Mouse (Mus musculus): ENCODE data around the gene Fgfr2.
"Not testable (repeated sequence)": the region's sequence is repeated elsewhere in the genome, so short reads cannot be mapped to it uniquely, and the experiment has no call there.

Gene Fgfr2

DNA sequence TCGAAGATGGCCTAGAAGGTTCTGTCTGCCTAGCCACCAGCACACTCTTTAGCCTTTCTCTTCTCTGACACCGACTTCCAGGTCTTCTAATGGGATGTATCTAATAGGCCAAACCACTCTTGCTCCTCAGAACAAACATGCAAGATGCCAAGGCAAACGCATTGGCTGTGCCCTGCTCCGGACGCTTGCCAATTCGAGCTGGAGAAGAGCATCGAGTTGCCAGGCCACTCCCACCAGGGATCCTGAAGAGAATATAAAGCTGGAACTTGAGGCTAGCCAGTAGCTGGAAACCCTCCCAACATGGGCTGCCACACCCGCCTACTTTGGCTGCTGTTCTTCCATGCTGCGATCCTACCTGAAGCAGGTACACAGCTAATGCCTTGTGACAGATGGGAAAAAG, 1949.0 kb downstream of the Fgfr2 start, which contains the start of gene 5430419D17Rik:
Gene 5430419D17Rik, plus strand, starts transcription at position 282 of the 400 bp plus-strand sequence.
- peak; percentile 6 for DNase-seq

DNA sequence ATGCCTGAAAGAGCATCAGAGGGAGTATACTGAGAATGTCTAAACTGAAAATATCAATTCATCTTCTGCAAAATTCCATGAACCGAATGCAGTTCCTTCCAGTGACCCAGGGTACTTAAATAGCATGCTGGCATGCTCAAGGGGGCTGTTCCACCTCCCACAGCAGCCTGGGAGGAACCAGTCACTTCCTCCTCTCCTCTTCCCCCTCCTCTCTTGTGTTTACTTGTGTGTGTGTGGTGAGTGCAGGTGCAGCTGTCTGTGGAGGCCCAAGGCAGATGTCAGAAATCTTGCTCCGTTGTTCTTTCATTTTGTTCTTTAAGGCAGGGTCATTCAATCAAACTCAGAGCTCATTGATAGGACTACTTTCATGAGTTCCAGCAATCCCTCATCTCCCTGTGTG, 1954.1 kb downstream of the Fgfr2 start:
- DNase-seq: no peak

DNA sequence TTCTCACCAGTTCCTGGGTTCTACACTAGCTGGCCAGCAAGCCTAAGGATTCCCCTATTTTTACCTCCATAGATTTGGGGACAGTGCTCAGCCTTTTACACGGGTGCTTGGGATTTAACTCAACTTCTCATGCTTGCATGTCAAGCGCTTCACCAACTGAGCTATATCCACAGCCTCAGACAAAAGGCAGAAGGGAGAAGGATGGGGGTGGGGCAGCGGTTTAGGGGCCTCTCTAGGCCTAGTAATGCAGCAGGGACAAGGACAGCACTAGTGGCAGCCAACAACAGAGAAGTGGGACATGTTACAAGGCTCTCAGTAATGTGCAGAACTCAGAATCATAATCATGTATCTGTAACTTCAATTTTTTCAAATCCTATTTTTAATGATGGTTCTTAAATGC, 1955.4 kb downstream of the Fgfr2 start:
- no peak for DNase-seq

DNA sequence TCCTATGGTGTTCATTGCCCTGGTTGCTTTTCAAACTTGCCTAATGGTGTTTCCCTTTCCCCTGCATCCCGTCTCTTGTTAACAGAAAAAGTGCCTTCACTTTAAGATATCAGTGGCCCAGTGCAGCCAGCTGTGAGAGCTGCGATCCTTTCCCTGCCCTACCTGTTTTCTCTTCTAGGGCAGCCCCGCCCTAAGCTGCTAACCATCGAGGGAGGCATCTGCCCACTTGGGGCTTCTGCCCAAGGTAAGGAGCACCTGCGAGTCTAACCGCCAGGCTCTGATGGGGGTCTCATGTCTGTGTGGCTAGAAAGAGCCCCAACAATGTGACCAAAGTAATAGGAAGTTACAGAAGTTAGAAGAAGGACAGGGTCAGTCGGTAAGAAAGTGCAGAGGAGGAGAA, 1960.9 kb downstream of the Fgfr2 start:
- no peak for DNase-seq

DNA sequence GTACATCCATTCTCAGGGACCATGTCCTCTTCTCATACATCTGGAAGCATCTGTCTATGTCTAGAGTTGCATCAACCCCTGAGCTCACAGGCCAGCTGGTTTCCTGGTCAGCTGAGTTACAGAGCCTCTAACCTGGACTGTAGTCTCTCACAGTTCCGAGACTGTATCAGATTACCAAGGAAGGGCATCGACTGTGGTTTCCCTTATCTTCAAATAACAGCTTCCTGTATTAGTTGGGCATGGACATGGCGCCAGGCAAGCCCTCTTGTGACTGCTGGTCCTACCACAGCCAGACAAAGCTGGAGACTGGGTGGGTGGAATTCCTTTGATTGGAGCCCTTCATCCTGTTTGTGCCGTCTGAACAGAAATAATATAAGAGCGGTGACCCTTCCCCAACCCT, 1970.1 kb downstream of the Fgfr2 start:
- no peak for DNase-seq

DNA sequence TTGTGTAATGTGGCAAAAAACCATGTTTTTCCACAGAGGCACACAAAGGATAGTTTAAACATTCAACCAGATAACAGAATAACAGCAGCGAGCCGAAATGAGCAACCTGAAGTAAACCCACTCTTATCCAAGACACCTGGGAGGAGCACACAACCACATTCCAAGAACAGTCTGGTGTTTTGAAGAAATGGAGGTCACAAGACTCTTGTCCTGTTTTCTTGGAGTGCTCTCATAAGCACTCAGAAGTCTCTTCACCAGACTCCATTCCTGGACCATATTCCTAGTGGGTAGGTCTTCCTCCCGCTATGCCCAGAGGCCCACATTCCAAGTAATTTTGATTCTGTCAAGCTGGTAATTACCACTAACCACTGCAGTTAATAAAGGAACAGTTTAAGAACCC, 1973.0 kb downstream of the Fgfr2 start:
- DNase-seq: no peak

DNA sequence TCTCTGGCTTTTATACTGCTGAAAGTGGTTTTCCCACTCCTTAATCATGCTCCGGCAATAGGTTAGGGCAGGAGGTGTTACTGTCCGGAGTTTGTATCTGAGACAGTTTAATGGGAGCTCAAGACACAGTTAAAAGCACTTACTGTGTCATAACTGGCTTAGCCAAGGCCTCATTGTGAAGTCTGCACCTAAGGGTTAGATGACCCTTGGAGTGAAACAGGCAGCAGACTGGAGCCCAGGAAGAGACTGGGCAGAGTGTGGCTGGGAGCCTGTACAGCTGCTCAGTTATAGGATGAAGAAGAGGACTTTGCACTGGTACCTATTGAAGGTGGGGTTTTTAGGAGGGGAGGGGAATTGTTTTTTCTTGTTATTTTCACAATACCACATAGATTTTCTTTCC, 1976.9 kb downstream of the Fgfr2 start, which contains the start of gene 4933402N03Rik:
Gene 4933402N03Rik, minus strand, starts transcription at position 101 of the 400 bp plus-strand sequence.
- DNase-seq: no peak

DNA sequence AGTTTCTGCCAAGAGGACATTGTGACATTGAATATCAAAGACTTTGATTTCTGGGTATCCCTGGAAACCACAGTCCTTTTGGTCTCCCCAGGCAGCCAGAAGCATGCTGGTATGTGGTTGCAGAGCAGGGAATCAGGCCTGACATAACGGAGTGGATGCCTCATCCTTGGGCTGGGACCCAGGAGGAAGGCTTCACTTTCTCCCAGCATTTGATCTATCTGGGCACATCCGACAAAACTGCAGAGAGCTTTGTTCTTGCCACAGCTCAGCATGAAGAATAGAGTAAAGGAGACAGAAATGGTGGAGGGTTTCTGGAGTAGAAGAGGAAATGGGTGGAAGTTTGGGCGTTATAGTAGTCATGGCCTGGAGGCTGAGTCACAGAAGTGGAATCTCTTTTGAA, 1990.0 kb downstream of the Fgfr2 start:
- no peak for DNase-seq

DNA sequence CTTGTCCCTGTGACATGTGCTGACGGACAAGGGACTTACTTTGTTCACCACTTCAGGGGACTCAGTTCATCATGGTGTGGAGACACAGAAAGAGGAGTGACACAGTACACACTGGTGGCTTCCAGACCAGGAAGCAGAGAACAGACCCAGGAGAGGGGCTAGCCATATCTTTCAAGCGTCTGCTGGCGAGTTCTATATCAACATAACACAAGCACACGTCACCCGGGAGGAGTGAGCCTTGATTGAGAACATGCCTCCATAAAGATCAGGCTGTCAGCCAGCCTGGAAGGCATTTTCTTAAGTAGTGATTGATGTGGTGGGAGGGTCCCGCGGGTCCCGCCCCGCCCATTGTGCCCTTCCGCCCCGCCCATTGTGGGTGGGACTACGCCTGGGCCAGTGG, 1993.1 kb downstream of the Fgfr2 start:
- DNase-seq: no peak

DNA sequence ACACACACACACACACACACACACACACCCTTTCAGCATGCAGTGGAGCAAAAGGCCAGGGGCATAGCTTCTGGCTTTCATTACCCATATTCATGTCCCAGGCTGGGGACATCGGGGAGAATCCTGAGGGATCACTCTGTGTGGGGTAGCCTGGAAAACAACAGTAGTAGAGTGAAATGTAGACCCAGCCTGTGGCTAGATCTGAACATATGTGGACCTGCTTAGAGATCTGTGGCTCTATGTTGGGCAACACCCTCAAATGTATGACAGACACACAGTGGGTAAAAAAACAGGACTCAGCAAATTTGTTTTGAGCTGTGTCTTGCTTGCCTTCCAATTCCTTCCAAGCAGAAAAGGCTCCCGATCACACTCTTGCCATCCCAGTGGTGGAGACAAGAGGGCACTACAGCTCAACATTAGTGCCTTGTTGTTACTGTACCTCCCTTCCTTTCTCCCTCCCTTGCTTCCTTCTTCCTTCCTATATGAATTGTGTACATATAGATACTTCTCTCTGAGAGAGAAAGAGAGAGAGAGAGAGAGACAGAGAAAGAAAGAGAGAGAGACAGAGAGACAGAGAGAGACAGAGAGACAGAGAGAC, 2000.8 kb downstream of the Fgfr2 start:
- no peak for DNase-seq

DNA sequence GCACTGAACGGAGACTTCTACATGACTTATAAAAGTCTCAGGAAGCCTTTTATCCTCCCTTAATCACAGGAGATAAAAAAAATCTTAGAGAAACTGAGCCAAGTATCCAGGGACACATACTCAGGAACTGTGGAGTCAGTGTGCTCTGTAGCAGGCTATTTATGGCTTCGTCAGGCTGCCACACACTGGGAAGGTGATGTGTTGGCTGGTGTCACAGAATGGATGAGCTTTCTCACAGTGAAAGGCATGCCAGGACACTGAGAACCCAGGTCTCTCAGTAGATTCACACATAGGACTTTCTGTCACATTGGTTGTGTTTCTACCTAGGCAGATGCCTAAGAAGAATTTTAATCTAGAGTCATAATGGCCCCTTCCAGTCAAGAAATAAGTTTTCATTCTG, 2008.7 kb downstream of the Fgfr2 start:
- DNase-seq: no peak

DNA sequence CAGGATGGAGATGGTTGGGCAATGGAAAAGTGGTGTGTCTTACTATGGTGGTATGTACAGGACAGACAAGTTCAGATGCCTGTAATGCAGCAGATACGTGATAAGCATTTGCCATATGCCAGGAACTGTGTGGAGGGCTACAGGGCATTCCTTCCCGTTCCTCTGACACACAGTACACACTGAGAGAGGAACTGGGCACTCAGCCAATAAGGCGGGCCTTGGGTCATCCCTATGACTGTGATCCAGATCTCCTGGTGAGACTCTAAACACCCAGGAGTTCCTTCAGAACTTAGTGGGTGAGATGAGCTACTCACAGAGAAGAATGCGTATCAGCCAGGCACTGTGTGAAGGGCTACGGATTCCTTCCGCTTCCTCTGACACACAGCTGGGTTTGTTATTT, 2009.5 kb downstream of the Fgfr2 start:
- peak; percentile 13 for DNase-seq

DNA sequence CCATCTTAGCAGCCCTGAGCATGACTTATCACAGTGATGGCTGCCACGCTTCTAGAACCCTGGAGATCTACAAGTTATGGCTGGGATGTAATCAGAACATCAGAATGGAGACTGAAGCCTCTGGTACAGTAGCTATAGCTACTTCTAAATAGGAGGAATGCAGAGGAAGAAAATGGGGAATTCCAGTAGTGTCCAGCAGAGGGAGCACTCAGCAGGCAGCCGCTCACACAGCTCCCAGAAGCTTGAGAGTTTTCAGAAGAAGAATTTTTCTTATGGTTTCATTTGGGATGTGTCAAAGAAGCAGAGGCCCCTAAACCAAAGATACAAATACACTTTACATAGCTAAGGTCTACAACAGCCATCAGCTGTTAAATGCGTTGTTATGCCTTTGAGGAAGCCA, 2010.7 kb downstream of the Fgfr2 start:
- DNase-seq: peak; percentile 79

DNA sequence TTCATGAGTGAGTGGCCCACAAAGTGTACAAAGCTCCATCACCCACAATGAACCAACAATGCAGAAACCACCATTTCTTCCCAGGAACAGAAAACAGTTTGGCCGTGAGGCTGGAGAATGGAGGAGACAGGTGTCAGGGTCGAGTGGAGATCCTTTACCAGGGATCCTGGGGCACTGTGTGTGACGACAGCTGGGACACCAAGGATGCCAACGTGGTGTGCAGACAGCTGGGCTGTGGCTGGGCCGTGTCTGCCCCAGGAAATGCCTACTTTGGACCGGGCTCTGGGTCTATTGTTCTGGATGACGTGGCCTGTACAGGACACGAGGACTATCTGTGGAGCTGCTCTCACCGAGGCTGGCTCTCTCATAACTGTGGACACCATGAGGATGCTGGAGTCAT, 2040.7 kb downstream of the Fgfr2 start:
- DNase-seq: not testable (repeated sequence)

DNA sequence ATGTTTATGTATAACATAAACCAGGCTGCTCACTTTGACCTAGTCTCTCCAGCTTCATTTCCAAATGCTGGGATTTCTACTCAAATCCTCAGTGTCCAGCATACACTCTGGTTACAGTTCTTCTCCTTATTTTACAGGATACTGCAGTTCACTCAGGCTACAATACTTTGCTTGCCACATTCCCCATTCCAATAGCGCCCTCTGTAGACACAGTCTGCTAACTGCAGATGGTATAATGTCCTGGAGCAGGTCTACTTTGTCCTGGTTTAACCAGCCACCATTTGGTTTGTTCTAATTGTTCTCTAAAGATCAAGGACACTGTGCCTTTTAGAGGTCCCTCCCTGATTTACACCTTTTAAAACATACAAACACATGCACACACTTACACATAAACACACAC, 2047.2 kb downstream of the Fgfr2 start:
- DNase-seq: peak; percentile 10

DNA sequence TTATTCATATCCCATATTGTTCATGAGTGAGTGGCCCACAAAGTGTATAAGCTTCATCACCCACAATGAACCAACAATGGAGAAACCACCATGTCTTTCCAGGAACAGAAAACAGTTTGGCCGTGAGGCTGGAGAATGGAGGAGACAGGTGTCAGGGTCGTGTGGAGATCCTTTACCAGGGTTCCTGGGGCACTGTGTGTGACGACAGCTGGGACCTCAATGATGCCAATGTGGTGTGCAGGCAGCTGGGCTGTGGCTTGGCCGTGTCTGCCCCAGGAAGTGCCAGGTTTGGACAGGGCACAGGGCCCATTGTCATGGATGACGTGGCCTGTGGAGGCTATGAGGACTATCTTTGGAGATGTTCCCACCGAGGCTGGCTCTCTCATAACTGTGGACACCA, 2049.1 kb downstream of the Fgfr2 start:
- not testable (repeated sequence) for DNase-seq

DNA sequence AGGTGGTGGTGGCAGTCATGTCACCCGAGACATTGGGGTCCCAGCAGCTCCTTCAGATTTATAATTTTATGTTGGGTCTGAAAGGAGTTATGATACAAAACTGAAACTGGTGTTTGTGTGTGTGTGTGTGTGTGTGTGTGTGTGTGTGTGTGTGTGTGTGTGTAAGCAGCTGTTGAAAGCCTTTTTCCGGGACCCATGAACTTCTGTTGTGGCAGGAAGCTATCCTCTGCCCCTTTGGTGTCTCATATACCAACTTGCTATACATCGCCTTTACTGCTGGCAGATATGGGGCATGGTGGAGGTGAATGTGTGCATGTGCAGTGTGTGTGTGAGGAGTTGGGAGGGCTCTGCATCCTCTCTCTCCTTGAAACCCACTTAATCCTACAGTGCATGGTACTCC, 2049.7 kb downstream of the Fgfr2 start:
- not testable (repeated sequence) for DNase-seq

DNA sequence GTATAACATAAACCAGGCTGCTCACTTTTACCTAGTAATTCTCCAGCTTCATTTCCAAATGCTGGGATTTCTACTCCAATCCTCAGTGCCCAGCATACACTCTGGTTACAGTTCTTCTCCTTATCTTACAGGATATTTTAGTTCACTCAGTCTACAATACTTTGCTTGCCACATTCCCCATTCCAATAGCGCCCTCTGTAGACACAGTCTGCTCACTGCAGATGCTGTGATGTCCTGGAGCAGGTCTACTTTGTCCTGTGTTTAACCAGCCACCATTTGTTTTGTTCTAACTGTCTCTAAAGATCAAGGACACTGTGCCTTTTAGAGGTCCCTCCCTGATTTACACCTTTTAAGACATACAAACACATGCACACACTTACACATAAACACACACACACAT, 2055.0 kb downstream of the Fgfr2 start:
- peak; percentile 14 for DNase-seq

DNA sequence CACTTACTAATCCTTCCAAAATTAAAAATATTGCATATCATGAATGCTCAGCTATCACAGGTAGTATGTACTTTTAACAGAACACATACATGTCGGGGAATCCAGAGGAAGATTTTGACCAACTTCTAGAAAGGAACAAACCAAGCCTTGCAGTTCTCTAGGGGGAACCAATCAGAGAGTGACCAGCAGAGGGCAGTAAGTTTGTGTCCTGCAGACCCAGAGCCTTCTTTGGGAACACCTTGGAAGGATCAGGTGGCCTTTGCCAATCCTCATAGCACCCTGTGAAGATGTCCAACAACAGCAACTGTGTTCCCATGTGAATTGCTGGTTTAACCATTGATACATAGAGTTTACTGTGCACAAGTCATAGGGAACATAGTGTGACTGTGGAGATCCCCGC, 2060.6 kb downstream of the Fgfr2 start:
- no peak for DNase-seq

DNA sequence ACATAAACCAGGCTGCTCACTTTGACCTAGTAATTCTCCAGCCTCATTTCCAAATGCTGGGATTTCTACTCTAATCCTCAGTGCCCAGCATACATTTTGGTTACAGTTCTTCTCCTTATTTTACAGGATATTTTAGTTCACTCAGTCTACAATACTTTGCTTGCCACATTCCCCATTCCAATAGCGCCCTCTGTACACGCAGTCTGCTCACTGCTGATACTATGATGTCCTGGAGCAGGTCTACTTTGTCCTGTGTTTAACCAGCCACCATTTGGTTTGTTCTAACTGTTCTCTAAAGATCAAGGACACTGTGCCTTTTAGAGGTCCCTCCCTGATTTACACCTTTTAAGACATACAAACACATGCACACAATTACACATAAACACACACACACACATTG, 2063.3 kb downstream of the Fgfr2 start:
- peak; percentile 35 for DNase-seq

DNA sequence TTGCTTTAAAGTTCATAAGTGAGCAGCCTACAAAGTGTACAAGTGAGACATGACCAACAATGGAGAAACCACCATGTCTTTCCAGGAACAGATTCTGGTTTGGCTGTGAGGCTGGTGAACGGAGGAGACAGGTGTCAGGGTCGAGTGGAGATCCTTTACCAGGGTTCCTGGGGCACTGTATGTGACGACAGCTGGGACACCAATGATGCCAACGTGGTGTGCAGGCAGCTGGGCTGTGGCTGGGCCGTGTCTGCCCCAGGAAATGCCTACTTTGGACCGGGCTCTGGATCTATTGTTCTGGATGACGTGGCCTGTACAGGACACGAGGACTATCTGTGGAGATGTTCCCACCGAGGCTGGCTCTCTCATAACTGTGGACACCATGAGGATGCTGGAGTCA, 2065.2 kb downstream of the Fgfr2 start:
- not testable (repeated sequence) for DNase-seq

DNA sequence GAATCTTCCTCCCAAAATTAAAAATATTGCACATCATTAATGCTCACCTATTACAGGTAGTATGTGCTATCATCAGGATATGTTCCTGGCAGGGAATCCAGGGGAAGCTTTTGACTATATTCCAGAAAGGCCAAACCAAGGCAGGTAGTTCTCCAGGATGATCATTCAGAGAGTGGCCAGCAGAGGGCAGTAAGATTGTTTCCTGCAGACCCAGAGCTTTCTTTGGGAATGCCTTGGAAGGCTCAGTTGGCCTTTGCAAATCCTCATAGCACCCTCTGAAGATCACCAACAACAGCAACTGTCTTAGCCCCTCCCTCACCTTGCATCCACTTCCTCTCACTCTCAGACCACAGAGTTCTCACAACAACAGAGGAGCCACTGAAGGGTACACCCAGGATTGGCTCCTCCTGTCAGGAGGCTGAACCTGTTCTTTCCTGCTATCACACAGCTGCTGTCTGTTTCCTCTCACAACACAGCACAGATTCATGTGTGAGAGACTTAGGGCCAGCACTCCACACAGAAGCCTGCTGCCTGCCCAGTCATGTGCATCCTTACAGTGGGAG, 2068.3 kb downstream of the Fgfr2 start:
- peak; percentile 3 for DNase-seq

DNA sequence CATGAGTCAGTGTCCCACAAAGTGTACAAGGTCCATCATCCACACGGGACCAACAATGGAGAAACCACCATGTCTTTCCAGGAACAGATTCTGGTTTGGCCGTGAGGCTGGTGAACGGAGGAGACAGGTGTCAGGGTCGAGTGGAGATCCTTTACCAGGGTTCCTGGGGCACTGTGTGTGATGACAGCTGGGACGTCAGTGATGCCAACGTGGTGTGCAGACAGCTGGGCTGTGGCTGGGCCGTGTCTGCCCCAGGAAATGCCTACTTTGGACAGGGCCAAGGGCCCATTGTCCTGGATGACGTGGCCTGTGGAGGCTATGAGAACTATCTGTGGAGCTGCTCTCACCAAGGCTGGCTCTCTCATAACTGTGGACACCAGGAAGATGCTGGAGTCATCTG, 2073.3 kb downstream of the Fgfr2 start:
- not testable (repeated sequence) for DNase-seq

DNA sequence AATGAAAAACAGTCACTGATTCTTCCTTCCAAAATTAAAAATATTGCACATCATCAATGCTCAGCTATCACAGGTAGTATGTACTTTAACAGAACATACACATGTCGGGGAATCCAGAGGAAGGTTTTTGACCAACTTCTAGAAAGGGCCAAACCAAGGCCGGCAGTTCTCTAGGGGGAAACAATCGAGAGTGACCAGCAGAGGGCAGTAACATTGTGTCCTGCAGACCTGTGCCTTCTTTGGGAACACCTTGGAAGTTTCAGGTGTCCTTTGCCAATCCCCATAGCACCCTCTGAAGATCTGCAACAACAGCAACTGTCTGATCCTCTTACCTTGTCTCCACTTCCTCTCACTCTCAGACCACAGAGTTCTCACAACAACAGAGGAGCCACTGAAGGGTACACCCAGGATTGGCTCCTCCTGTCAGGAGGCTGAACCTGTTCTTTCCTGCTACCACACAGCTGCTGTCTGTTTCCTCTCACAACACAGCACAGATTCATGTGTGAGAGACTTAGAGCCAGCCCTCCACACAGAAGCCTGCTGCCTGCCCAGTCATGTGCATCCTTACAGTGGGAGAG, 2077.8 kb downstream of the Fgfr2 start:
- not testable (repeated sequence) for DNase-seq

DNA sequence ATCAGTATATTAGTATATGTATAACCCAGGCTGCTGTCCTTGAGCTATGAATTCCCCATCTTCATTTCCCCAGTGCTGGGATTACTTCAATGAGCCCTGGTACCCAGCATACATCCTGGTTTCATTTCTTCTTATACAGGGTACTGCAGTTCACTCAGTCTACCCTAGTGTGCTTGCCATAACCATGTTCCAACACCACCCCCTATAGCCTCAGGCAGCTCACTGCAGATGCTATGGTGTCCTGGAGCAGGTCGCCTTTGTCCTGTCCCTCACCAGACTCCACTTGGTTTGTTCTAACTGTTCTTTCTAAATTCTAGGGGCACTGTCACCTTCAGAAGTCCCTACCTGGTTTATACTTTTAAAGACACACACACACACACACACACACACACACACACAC, 2080.5 kb downstream of the Fgfr2 start:
- DNase-seq: no peak

Measured in right cerebral cortex, postnatal 4 days (tissue).